Mouse (Mus musculus): ENCODE results near the gene Rcan1.

DNA sequence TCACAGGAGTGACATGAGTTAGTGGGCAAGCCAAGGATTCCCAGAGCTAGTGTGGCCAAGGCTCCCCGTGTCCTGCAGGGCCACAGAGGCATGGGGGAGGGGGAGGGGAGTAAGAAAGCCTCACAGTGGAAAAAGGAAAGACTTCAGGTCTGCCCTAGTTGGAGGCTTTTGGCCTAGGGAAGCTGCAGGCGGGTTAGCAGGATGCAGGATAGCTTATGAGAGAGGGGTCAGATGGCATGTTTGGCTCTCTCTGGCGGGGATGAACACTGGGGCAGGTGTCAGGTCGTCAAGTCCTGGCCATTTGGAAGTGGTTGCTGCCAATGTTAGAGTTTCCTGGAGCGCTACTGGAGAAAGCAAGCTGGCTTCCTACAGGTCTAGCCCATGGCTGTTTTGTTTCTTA, 99.0 kb downstream of the Rcan1 start:
- TF ChIP-seq CTCF (IDR thresholded peaks at IDR 0.05; ENCODE audit: control insufficient read depth, insufficient read depth, insufficient replicate concordance, low read depth, low read length) = no peak
- no peak for TF ChIP-seq POLR2A (IDR thresholded peaks at IDR 0.05; ENCODE audit: control insufficient read depth, low read depth, low read length)
